Mouse (Mus musculus): ENCODE data around the gene Opn5. TPM values are rescaled to one million over a fixed set of nuclear protein-coding genes. Genes with fewer than 3 reads are reported as not detected.

Gene Opn5
- polyA plus RNA-seq, 1 experiment from 2014 or later = not detected

GRCm38 (mm10) chr17:42580196-42580595 lies 31.0 kb downstream of the Opn5 start:
- Histone ChIP-seq H3K27me3 (no peaks in the 10 kb centered on the region), H3K9me3 (no peaks in the 10 kb centered on the region), H3K4me1 (peaks cover 13% of the 10 kb centered on the region), H3K9ac (no peak overlapping the region), H3K36me3 (replicated peaks) (no peaks in the 10 kb centered on the region), H3K4me3 (replicated peaks) (no peak overlapping the region), H3K27ac (no peak overlapping the region), H3K4me2 (no peak overlapping the region)
- WGBS = 82% methylated on average over 3 of the region's 3 CpGs
- no peak for ATAC-seq (ENCODE audit: low FRiP score)

GRCm38 (mm10) chr17:42576671-42577168 lies 34.5 kb downstream of the Opn5 start:
- 14% methylated on average over 6 of the region's 6 CpGs for WGBS
- Histone ChIP-seq H3K4me1 (peaks cover 9% of the 10 kb centered on the region), H3K36me3 (replicated peaks) (no peaks in the 10 kb centered on the region), H3K4me2 (0 out of 2 replicates have a peak overlapping the region, but pooled peaks have one; percentile 13), H3K27ac (peak overlapping the region; percentile 61; the same call in 1 of the 2 replicates), H3K9ac (no peak overlapping the region), H3K9me3 (no peaks in the 10 kb centered on the region), H3K4me3 (replicated peaks) (no peak overlapping the region), H3K27me3 (no peaks in the 10 kb centered on the region)
- ATAC-seq (ENCODE audit: low FRiP score) = peak; percentile 88; the same call in 1 of the 2 replicates

GRCm38 (mm10) chr17:42573786-42574185 lies 37.4 kb downstream of the Opn5 start:
- Histone ChIP-seq H3K27ac (no peak overlapping the region), H3K9ac (no peak overlapping the region), H3K4me2 (no peak overlapping the region), H3K36me3 (replicated peaks) (no peaks in the 10 kb centered on the region), H3K4me3 (replicated peaks) (no peak overlapping the region), H3K4me1 (peaks cover 9% of the 10 kb centered on the region), H3K9me3 (no peaks in the 10 kb centered on the region), H3K27me3 (no peaks in the 10 kb centered on the region)
- ATAC-seq (ENCODE audit: low FRiP score) = no peak
- 86% methylated on average over 8 of the region's 8 CpGs for WGBS

GRCm38 (mm10) chr17:42549578-42549977 lies 61.6 kb downstream of the Opn5 start:
- Histone ChIP-seq H3K36me3 (replicated peaks) (no peaks in the 10 kb centered on the region), H3K9ac (no peak overlapping the region), H3K27me3 (no peaks in the 10 kb centered on the region), H3K9me3 (no peaks in the 10 kb centered on the region), H3K4me2 (no peak overlapping the region), H3K4me1 (no peaks in the 10 kb centered on the region), H3K27ac (no peak overlapping the region), H3K4me3 (replicated peaks) (no peak overlapping the region)
- 90% methylated on average over 2 of the region's 2 CpGs for WGBS
- no peak for ATAC-seq (ENCODE audit: low FRiP score)

- Histone ChIP-seq H3K9me3 (no peaks in the 10 kb centered on the region), H3K9ac (no peak overlapping the region), H3K27ac (no peak overlapping the region), H3K27me3 (no peaks in the 10 kb centered on the region), H3K36me3 (replicated peaks) (no peaks in the 10 kb centered on the region), H3K4me3 (replicated peaks) (no peak overlapping the region), H3K4me2 (no peak overlapping the region), H3K4me1 (peaks cover 5% of the 10 kb centered on the region)
- ATAC-seq (ENCODE audit: low FRiP score) = peak; percentile 51; the same call in 1 of the 2 replicates
- WGBS = 15% methylated on average over 5 of the region's 5 CpGs
Observed at GRCm38 (mm10) chr17:42530147-42530546, 81.0 kb downstream of the Opn5 start.

GRCm38 (mm10) chr17:42509356-42510262 lies 101.6 kb downstream of the Opn5 start:
- 71% methylated on average over 9 of the region's 9 CpGs for WGBS

More at GRCm38 (mm10) chr17:42509356-42510262, 101.6 kb downstream of the Opn5 start:
- H3K9me3 ChIP-seq = no peaks in the 10 kb centered on the region
- ATAC-seq (ENCODE audit: low FRiP score) = no peak
- H3K27ac ChIP-seq = no peak overlapping the region
- H3K36me3 ChIP-seq (replicated peaks) = no peaks in the 10 kb centered on the region
- H3K4me3 ChIP-seq (replicated peaks) = no peak overlapping the region
- H3K27me3 ChIP-seq = no peaks in the 10 kb centered on the region
- no peak overlapping the region for H3K4me2 ChIP-seq
- H3K4me1 ChIP-seq = no peaks in the 10 kb centered on the region
- no peak overlapping the region for H3K9ac ChIP-seq

Other genes starting within 250 kb of the Opn5 start
- not detected in 2 replicates for gene Adgrf4, start 80.9 kb upstream of the Opn5 start, polyA plus RNA-seq (2016; fragmentation: Nextera tagmentation; extraction: Ambion mirVana)
- gene Adgrf2, start 130.8 kb upstream of the Opn5 start, polyA plus RNA-seq (2016; fragmentation: Nextera tagmentation; extraction: Ambion mirVana) = 0.13 TPM in 1 of 2 replicates, not detected in the other